Mouse (Mus musculus): ENCODE data around the gene Washc2. TPM values are rescaled to one million over a fixed set of nuclear protein-coding genes. Genes with fewer than 3 reads are reported as not detected.

Gene Washc2
- polyA plus RNA-seq, 1 experiment from 2014 or later: 40.0 TPM

Other genes starting within 250 kb of the Washc2 start
- gene Plxnd1, start 213.0 kb upstream of the Washc2 start, polyA plus RNA-seq (2015; fragmentation: Nextera tagmentation; extraction: Ambion mirVana): 27.7 and 28.5 TPM in 2 replicates
- 12.3 and 17.7 TPM in 2 replicates for gene Tmcc1, start 14.6 kb upstream of the Washc2 start, polyA plus RNA-seq (2015; fragmentation: Nextera tagmentation; extraction: Ambion mirVana)
- 4.2 and 5.2 TPM in 2 replicates for gene Zfand4, start 56.2 kb downstream of the Washc2 start, polyA plus RNA-seq (2015; fragmentation: Nextera tagmentation; extraction: Ambion mirVana)
- gene March8, start 130.0 kb downstream of the Washc2 start, polyA plus RNA-seq (2015; fragmentation: Nextera tagmentation; extraction: Ambion mirVana): 31.9 and 34.9 TPM in 2 replicates

All from stomach, embryonic 16.5 days (tissue).